Mouse (Mus musculus) c-Kit-positive CD71-positive TER-119-positive erythroid progenitor cells, embryonic 14.5 days (primary cell): Measurements from ENCODE around the gene Prr19.

ENCODE experiments used
- DNase-seq: peaks from one replicate; pipeline ENCODE4 v3.0.0-alpha.2; 2013; ENCODE audit warnings: low spot score

Prr19 gene

GRCm38 (mm10) chr7:25275555-25276298, 25.5 kb upstream of the Prr19 start:
- DNase-seq: no peak

GRCm38 (mm10) chr7:25277405-25277804, 23.8 kb upstream of the Prr19 start:
- no peak for DNase-seq

- peak; percentile 62 for DNase-seq
Measured at GRCm38 (mm10) chr7:25277998-25278340, 23.2 kb upstream of the Prr19 start.

GRCm38 (mm10) chr7:25278341-25279075, 22.7 kb upstream of the Prr19 start:
- peak; percentile 92 for DNase-seq

GRCm38 (mm10) chr7:25279076-25279860, 21.9 kb upstream of the Prr19 start:
- peak; percentile 72 for DNase-seq

- DNase-seq: no peak
Measured at GRCm38 (mm10) chr7:25279861-25280791, 21.1 kb upstream of the Prr19 start.

- no peak for DNase-seq
Measured at GRCm38 (mm10) chr7:25281166-25281733, 20.0 kb upstream of the Prr19 start.

- DNase-seq: peak; percentile 97
Measured at GRCm38 (mm10) chr7:25281734-25282601, 19.2 kb upstream of the Prr19 start.

- no peak for DNase-seq
Measured at GRCm38 (mm10) chr7:25282731-25283211, 18.4 kb upstream of the Prr19 start.

- no peak for DNase-seq
Measured at GRCm38 (mm10) chr7:25283637-25284036, 17.6 kb upstream of the Prr19 start.

- no peak for DNase-seq
Measured at GRCm38 (mm10) chr7:25284171-25284570, 17.0 kb upstream of the Prr19 start.

- DNase-seq: no peak
Measured at GRCm38 (mm10) chr7:25284766-25285165, 16.4 kb upstream of the Prr19 start.

- no peak for DNase-seq
Measured at GRCm38 (mm10) chr7:25285511-25286238, 15.5 kb upstream of the Prr19 start.

- DNase-seq: no peak
Measured at GRCm38 (mm10) chr7:25286989-25287388, 14.2 kb upstream of the Prr19 start.

GRCm38 (mm10) chr7:25288011-25288410, 13.2 kb upstream of the Prr19 start:
- DNase-seq: no peak

- DNase-seq: no peak
Measured at GRCm38 (mm10) chr7:25288721-25289120, 12.5 kb upstream of the Prr19 start.

- no peak for DNase-seq
Measured at GRCm38 (mm10) chr7:25289925-25290324, 11.3 kb upstream of the Prr19 start.

GRCm38 (mm10) chr7:25290463-25290862, 10.7 kb upstream of the Prr19 start:
- DNase-seq: no peak

GRCm38 (mm10) chr7:25290911-25291310, 10.3 kb upstream of the Prr19 start:
- no peak for DNase-seq
